Mouse (Mus musculus): Measurements from ENCODE around the gene Pkd2l1. TPM values are rescaled to one million over a fixed set of nuclear protein-coding genes. Genes with fewer than 3 reads are reported as not detected.

The Pkd2l1 gene
- polyA plus RNA-seq, 1 experiment from 2014 or later, result 0.13 TPM

Other genes with a start within 250 kb of the Pkd2l1 start
- 0.32 and 0.48 TPM in 2 replicates for gene Cpn1, start 205.9 kb downstream of the Pkd2l1 start, polyA plus RNA-seq (2015; fragmentation: Nextera tagmentation; extraction: Ambion mirVana)
- not detected in 2 replicates for gene Cyp2c23, start 163.2 kb downstream of the Pkd2l1 start, polyA plus RNA-seq (2015; fragmentation: Nextera tagmentation; extraction: Ambion mirVana)
- gene Erlin1, start 122.7 kb downstream of the Pkd2l1 start, polyA plus RNA-seq (2015; fragmentation: Nextera tagmentation; extraction: Ambion mirVana), result 18.4 and 20.1 TPM in 2 replicates
- gene Chuk, start 85.0 kb downstream of the Pkd2l1 start, polyA plus RNA-seq (2015; fragmentation: Nextera tagmentation; extraction: Ambion mirVana), result 65.7 and 67.5 TPM in 2 replicates
- gene Cwf19l1, start 56.6 kb downstream of the Pkd2l1 start, polyA plus RNA-seq (2015; fragmentation: Nextera tagmentation; extraction: Ambion mirVana), result 31.4 and 32.3 TPM in 2 replicates
- gene Bloc1s2, start 46.0 kb downstream of the Pkd2l1 start, polyA plus RNA-seq (2015; fragmentation: Nextera tagmentation; extraction: Ambion mirVana), result 167 and 169 TPM in 2 replicates
- 3.5 and 4.4 TPM in 2 replicates for gene Scd3, start 10.8 kb upstream of the Pkd2l1 start, polyA plus RNA-seq (2015; fragmentation: Nextera tagmentation; extraction: Ambion mirVana)
- gene Scd2, start 101.2 kb upstream of the Pkd2l1 start, polyA plus RNA-seq (2015; fragmentation: Nextera tagmentation; extraction: Ambion mirVana), result 246 and 249 TPM in 2 replicates
- 0.09 and 0.19 TPM in 2 replicates for gene Scd4, start 140.7 kb upstream of the Pkd2l1 start, polyA plus RNA-seq (2015; fragmentation: Nextera tagmentation; extraction: Ambion mirVana)
- gene Scd1, start 215.4 kb upstream of the Pkd2l1 start, polyA plus RNA-seq (2015; fragmentation: Nextera tagmentation; extraction: Ambion mirVana), result 4.2 and 4.4 TPM in 2 replicates

All from hindbrain, embryonic 13.5 days (tissue).